Mouse (Mus musculus) liver, embryonic 16.5 days (tissue): Measurements from ENCODE around the gene Gm49486. TPM values are rescaled to one million over a fixed set of nuclear protein-coding genes. Genes with fewer than 3 reads are reported as not detected.

Experiments
- ATAC-seq: fragments of 200-750 bp; cut with Nextera tagmentation; 2 replicates; pipeline ENCODE4 v1.8.0; 2017; ENCODE audit warnings: low read depth, mild to moderate bottlenecking, moderate number of reproducible peaks, moderate library complexity
- H3K27ac ChIP-seq: fragments of 300-500 bp; sonication (generic); 2 replicates; pipeline ENCODE4 v1.5.1; 2014; ENCODE audit warnings: mild to moderate bottlenecking, low read length
- H3K27me3 ChIP-seq: fragments of 300-500 bp; sonication (generic); 2 replicates; pipeline ENCODE4 v1.6.1; 2014; ENCODE audit warnings: low read depth, low read length, mixed read lengths; ENCODE audit not compliant: control insufficient read depth, insufficient read depth
- H3K36me3 ChIP-seq: fragments of 300-500 bp; sonication (generic); 2 replicates; pipeline ENCODE4 v1.6.1; 2014; ENCODE audit warnings: mild to moderate bottlenecking; ENCODE audit not compliant: control insufficient read depth, insufficient read depth
- H3K4me1 ChIP-seq: fragments of 300-500 bp; sonication (generic); 2 replicates; pipeline ENCODE4 v1.6.1; 2014; ENCODE audit warnings: low read depth, low read length, mixed read lengths; ENCODE audit not compliant: control insufficient read depth
- H3K4me2 ChIP-seq: fragments of 300-500 bp; sonication (generic); 2 replicates; pipeline ENCODE4 v1.6.1; 2014; ENCODE audit warnings: low read depth, low read length, mixed read lengths
- H3K4me3 ChIP-seq: fragments of 300-500 bp; sonication (generic); 2 replicates; pipeline ENCODE4 v1.5.1; 2014; ENCODE audit warnings: low read depth, mild to moderate bottlenecking, low read length
- H3K9ac ChIP-seq: fragments of 300-500 bp; sonication (generic); 2 replicates; pipeline ENCODE4 v1.6.1; 2014; ENCODE audit warnings: low read depth, low read length
- H3K9me3 ChIP-seq: fragments of 300-500 bp; sonication (generic); replicated peaks from 2 replicates; pipeline ENCODE4 v1.6.1; 2016; ENCODE audit warnings: low read length; ENCODE audit not compliant: control insufficient read depth
- WGBS: fragments of 180-500 bp; shearing (Covaris S2); extraction: QIAGEN DNeasy Blood & Tissue Kit; methylation state at CpG from one replicate; pipeline ENCODE4 v1.1.7; 2014; ENCODE audit not compliant: insufficient replicate concordance; 5-methylcytosine and 5-hydroxymethylcytosine counted together
- polyA plus RNA-seq: library from polyadenylated mRNA; unstranded; fragments of >200 nt; fragmentation: Nextera tagmentation; extraction: Ambion mirVana; gene quantifications from 2 replicates; pipeline ENCODE4 v1.2.1, GENCODE M21; 2015

Gene Gm49486
- polyA plus RNA-seq, 1 experiment from 2014 or later: 0.04 TPM

DNA sequence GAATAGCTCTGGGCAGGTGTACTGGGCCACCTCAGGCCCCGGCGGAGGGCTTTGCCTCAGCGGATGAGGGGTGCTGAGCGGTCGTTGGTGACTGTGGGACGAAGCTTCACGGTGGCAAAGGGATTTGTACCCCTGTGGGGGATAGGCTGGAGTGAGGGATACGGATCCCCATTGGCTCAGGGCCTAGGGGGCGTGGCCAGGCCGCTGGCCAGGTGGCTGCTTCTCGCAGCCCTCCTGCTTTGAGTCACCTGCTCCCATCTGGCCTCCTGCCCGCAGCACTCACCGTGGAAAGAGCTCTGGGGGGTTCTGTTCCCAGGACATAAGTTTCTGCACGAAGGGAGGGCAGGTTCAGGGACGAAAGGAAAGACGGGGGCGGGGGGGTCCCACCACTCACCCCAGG, 29.3 kb downstream of the Gm49486 start:
- Histone ChIP-seq H3K4me1 (no peaks in the 10 kb centered on the region; the same call in 1 of the 2 replicates), H3K27ac (no peak overlapping the region), H3K27me3 (peaks cover 64% of the 10 kb centered on the region), H3K4me2 (no peak overlapping the region), H3K9me3 (no peaks in the 10 kb centered on the region), H3K36me3 (no peaks in the 10 kb centered on the region), H3K9ac (no peak overlapping the region), H3K4me3 (no peak overlapping the region)
- WGBS: 27% methylated on average over 17 of the region's 17 CpGs
- no peak for ATAC-seq

- Histone ChIP-seq H3K36me3 (no peaks in the 10 kb centered on the region), H3K9me3 (no peaks in the 10 kb centered on the region), H3K27me3 (peaks cover 52% of the 10 kb centered on the region), H3K4me3 (peak overlapping the region; percentile 52), H3K9ac (no peak overlapping the region; the same call in 1 of the 2 replicates), H3K4me2 (peak overlapping the region; percentile 68), H3K4me1 (no peaks in the 10 kb centered on the region; the same call in 1 of the 2 replicates), H3K27ac (no peak overlapping the region)
- WGBS: 3% methylated on average over 47 of the region's 62 CpGs
- peak; percentile 39; the same call in 1 of the 2 replicates for ATAC-seq
These were observed 32.0 kb downstream of the Gm49486 start for GRCm38 (mm10) chr15:79261095-79261725.

GRCm38 (mm10) chr15:79261757-79262156, 32.6 kb downstream of the Gm49486 start:
- Histone ChIP-seq H3K9ac (no peak overlapping the region), H3K27me3 (peaks cover 52% of the 10 kb centered on the region), H3K36me3 (no peaks in the 10 kb centered on the region), H3K4me3 (peak overlapping the region; percentile 52), H3K4me2 (peak overlapping the region; percentile 68), H3K4me1 (no peaks in the 10 kb centered on the region; the same call in 1 of the 2 replicates), H3K27ac (no peak overlapping the region), H3K9me3 (no peaks in the 10 kb centered on the region)
- ATAC-seq: no peak
- WGBS: under 1% methylated on average over 28 of the region's 28 CpGs

DNA sequence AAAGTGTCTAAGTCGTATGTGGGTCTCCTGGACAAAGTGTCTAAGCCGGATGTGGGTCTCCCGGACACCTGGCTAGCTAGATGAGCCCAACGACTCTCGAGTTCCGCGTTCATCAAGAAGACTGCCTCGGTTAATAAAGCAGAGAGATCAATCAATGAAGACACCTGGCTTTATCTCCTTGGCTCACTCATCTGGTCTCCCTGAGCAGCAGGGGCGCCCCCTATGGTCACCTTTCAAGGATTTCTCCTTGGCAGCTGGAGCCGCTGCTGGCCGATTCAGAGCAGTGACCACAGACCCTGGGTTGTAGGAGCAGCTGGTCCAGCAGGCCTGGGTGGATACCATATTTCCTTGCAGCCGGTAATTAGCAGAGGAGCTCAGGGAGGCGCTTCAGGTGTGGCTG, 33.2 kb downstream of the Gm49486 start:
- no peak for ATAC-seq
- Histone ChIP-seq H3K9me3 (no peaks in the 10 kb centered on the region), H3K4me3 (no peak overlapping the region), H3K36me3 (no peaks in the 10 kb centered on the region), H3K27me3 (peaks cover 52% of the 10 kb centered on the region), H3K4me2 (no peak overlapping the region), H3K4me1 (no peaks in the 10 kb centered on the region; the same call in 1 of the 2 replicates), H3K27ac (no peak overlapping the region), H3K9ac (no peak overlapping the region)
- 22% methylated on average over 13 of the region's 13 CpGs for WGBS

DNA sequence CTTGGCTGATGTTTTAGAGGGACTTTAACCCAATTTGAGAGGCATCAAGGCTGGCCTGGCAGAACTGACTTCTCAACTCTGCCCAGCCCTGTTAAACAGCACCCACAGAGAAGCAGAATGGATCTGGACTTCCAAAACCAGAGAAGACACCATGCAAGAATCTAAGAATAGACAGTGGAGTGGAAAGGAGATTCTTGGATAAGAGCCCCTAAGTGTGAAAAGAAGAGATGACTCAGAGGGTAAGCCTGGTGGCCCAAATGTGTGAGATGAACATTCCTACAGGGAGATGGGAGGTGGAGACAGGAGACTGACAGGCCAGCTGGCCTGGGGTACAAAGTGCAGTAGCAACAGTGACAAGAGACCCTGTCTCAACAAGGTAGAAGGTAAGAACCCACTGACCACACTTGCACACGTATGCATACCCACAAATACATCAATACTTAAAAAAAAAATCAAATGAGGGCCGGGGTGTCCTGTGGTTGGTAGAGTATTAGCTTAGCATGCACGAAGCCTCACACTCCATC, 33.7 kb downstream of the Gm49486 start:
- no peak overlapping the region for H3K4me3 ChIP-seq
- no peaks in the 10 kb centered on the region for H3K36me3 ChIP-seq
- H3K4me1 ChIP-seq: no peaks in the 10 kb centered on the region; the same call in 1 of the 2 replicates
- no peaks in the 10 kb centered on the region for H3K9me3 ChIP-seq
- no peak overlapping the region for H3K27ac ChIP-seq
- H3K4me2 ChIP-seq: no peak overlapping the region
- WGBS: 73% methylated on average over 3 of the region's 3 CpGs
- H3K27me3 ChIP-seq: peaks cover 52% of the 10 kb centered on the region
- no peak for ATAC-seq
- no peak overlapping the region for H3K9ac ChIP-seq

DNA sequence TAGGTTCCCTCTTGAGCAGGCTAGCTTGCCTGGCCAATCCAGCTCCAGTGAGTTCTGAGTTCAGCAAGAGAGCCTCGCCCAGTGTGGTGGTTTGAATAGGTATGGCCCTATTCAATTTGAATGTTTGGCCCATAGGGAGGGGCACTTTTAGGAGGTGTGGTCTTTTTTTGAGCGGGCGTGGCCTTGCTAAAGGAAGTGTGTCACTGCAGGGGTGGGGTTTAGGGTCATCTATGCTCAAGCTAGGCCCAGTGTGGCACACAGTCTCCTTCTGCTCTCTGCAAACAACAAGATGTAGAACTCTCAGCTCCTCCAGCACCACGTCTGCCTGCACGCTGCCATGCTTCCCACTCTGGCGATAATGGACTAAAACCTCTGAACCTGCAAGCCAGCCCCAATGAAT, 34.5 kb downstream of the Gm49486 start:
- Histone ChIP-seq H3K4me1 (no peaks in the 10 kb centered on the region; the same call in 1 of the 2 replicates), H3K4me3 (no peak overlapping the region), H3K36me3 (no peaks in the 10 kb centered on the region), H3K9ac (no peak overlapping the region), H3K9me3 (no peaks in the 10 kb centered on the region), H3K27ac (no peak overlapping the region), H3K27me3 (peaks cover 48% of the 10 kb centered on the region), H3K4me2 (no peak overlapping the region)
- ATAC-seq: no peak
- 80% methylated on average over 6 of the region's 6 CpGs for WGBS

GRCm38 (mm10) chr15:79265384-79265783, 36.2 kb downstream of the Gm49486 start:
- no peak overlapping the region for H3K27ac ChIP-seq
- no peak overlapping the region for H3K4me3 ChIP-seq
- H3K36me3 ChIP-seq: no peaks in the 10 kb centered on the region
- H3K4me2 ChIP-seq: no peak overlapping the region
- no peak for ATAC-seq
- H3K9ac ChIP-seq: no peak overlapping the region
- H3K27me3 ChIP-seq: peaks cover 32% of the 10 kb centered on the region
- H3K9me3 ChIP-seq: no peaks in the 10 kb centered on the region
- WGBS: 43% methylated on average over 4 of the region's 4 CpGs
- H3K4me1 ChIP-seq: peaks cover under 1% of the 10 kb centered on the region; the same call in 1 of the 2 replicates

DNA sequence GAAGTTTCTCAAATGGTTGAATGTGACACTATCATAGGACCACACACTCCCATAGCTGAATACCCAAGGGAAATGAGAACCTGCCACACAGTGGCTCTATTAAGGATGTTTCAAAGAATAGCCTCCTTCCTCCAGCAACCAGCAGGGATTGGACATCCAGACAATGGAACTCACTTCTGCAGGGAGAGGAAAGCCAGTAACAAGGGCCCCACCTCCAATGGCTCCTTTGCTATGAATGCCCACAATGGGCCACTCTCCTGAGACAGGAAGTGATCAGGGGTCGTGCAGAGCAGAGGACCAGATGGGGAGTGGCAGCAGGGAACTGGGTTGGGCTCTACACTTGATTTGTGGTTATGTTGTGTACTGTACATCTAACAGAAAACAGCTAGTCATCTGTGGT, 39.3 kb downstream of the Gm49486 start:
- no peaks in the 10 kb centered on the region for H3K36me3 ChIP-seq
- WGBS: 12% methylated on average over 1 of the region's 1 CpGs
- no peak overlapping the region for H3K9ac ChIP-seq
- no peak for ATAC-seq
- no peak overlapping the region for H3K4me2 ChIP-seq
- no peaks in the 10 kb centered on the region for H3K9me3 ChIP-seq
- no peak overlapping the region for H3K4me3 ChIP-seq
- H3K27me3 ChIP-seq: peaks cover under 1% of the 10 kb centered on the region; the same call in 1 of the 2 replicates
- H3K27ac ChIP-seq: no peak overlapping the region
- peaks cover 7% of the 10 kb centered on the region for H3K4me1 ChIP-seq

DNA sequence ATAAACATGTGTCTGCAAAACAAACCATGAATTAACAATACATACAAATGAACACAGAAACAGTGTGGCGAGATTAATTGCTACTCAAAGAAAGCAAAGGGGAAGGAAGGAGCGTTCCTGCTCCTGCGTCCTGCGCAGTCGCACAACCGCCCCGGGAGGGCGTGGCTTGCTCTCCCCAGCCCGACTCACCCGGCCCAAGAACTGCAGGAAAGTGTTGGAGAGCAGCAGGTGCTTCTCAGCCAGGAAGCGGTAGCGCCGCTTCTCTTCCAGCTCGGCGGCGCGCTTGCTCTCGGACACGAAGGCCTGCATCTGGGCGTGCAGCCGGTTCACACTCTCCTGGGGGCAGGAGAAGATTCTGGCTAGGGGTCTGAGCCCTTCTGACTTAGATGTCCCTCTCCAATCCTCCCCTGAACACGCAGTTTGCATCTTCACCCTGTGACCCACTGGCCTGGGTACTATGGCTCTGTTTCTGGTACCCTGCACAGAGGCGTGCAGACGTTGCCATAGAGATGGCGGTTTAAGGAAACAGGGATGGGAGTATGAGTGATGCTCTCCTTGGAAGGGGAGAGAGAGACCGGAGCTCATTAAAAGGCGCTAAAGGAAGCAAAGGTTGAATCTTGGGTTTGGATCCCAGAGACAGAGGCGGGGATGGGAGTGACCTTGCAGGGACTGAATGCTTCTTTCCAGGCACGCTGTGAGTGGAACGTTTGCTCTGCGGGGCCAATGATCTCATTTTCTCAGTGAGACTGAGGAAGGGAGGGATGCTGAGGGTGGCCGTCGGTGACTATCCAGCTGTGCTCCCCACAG, 41.3 kb downstream of the Gm49486 start:
- WGBS: 3% methylated on average over 33 of the region's 33 CpGs
- Histone ChIP-seq H3K9me3 (no peaks in the 10 kb centered on the region), H3K27ac (no peak overlapping the region), H3K9ac (no peak overlapping the region), H3K27me3 (no peaks in the 10 kb centered on the region), H3K4me3 (peak overlapping the region; percentile 34), H3K4me2 (peak overlapping the region; percentile 61), H3K4me1 (peaks cover 7% of the 10 kb centered on the region), H3K36me3 (no peaks in the 10 kb centered on the region)
- no peak for ATAC-seq
